Mouse (Mus musculus) cerebellum, adult 2 months (tissue): ENCODE measurements around the gene Ergic2.

ENCODE experiments used
- CTCF ChIP-seq: fragments of 200-500 bp; IDR thresholded peaks from 2 replicates; pipeline ENCODE4 v1.5.1; 2011; ENCODE audit warnings: low read depth, mild to moderate bottlenecking, control low read depth, low read length, moderate library complexity, borderline replicate concordance; ENCODE audit not compliant: insufficient read depth
- POLR2A ChIP-seq: fragments of 200-500 bp; IDR thresholded peaks from 2 replicates; pipeline ENCODE4 v1.6.1; 2011; ENCODE audit warnings: low read length, control low read depth, borderline replicate concordance; ENCODE audit not compliant: insufficient read depth

DNA sequence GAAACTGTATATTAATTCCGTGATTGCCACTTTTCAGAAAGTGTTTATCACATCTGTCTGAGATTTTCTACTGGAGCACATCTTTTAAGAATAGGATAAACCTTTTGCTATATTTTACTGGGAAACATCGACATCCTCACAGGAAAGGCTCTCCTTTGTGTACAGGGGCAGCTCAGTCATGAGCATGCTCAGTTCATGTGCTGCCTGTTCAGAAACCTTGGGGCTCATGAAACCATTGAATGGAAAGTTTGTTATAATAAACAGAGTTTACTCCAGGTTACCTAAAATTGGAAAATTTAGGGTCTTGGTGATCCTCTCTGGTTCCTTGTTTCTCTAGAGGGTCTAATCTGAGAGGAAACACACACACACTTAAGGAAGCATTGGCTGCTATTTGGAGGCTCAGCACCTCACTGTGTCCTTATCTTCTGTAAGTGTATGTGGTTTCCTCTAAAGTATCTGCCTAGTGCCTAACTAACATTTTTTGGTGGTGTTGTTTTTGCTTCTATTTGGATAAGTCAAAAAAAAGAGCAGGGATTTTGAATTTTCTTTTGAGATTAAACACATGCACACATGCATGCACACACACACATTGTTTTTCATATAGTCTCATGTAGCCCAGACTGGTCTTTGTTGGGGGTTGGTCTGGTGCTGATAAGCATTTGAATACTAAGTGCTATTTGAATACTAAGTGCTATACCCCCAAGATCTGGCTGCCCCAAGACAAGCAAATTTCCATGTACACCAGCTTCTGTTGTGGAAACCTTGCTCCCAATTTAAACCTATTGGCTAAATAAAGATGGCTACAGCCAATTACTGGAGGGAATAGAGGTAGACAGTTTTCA, 6.3 kb upstream of the Ergic2 start:
- TF ChIP-seq CTCF (no peak), POLR2A (no peak)
